Mouse (Mus musculus): ENCODE results near the gene Dab1.

The Dab1 gene

DNA sequence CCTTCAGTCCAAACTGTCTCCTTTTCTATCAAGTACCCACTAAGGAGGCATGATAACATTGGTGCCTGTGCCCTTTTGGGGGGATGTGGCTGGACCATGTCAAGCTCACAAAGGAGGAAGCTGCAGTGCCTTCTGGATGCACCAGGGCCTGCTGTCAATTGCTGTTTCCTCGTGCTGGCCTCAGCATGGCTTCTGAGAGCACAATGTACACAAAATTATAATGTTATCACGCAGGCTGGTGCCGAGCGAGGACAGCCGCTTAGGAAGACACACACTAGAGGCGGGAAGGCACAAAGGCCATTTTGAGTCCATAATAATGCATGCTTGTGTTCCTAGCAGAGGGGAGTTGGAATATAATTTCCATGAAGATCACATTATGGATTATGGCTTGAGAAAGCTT is 81.2 kb downstream of the Dab1 start:
- no peak for DNase-seq (ENCODE audit: low spot score in 2 of 2)

DNA sequence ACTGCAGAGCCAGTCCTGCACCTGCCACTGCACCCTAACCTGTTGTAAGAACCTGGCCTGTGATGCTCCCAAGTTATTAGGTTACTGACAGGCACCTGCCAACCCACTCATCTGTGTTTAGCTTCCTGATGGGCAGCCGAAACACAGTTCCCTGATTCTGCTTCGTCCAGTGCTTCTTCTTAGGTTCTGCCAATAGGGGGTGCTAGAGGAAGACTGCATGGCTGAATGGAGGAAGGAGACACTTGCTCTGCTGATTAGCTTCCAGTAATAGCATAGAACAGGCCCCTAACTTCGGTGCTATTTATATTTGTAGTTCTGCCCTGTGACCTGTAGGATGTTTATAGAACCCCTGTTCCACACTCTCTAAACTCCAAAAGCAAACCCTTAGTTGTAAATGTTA is 83.0 kb downstream of the Dab1 start:
- no peak for DNase-seq (ENCODE audit: low spot score in 2 of 2)

DNA sequence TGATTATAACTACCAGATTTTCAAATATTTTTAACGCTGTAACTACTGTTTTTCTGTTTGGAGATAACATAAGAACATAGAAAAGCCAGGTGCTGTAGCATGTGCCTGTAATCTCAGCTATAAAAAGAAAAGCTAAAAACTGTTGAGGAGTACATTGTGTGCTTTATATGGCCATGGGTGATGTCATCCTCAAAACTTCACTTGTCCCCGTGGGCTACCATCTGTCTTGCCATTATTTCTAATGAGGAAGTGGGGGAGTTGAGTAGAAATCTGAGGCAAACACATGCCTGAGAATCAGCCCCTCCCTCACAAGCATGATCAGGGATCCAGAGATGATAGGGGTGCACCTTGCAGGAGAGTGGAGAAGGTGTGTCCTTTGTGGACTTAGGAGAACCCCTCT is 85.3 kb downstream of the Dab1 start:
- no peak for DNase-seq (ENCODE audit: low spot score in 2 of 2)

DNA sequence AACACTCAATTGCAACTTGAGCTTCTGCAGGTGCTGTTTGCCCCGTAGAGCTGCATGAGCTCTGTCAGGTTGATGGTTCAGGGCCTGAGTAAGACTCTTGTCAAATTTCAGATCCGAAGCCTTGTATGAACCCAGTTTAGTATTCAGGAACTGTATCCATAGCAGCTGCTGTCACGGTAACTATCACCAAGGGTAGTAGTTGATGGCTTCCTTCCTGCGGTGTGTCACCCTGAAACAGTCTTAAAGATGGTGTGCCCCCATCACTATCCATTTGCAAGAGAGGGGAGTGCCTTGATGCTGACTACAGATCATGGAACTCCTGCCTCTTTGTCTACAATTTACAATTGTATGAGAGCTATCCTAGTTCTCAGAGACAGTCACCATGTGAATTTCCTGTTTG is 87.3 kb downstream of the Dab1 start:
- no peak for DNase-seq (ENCODE audit: low spot score in 2 of 2)

DNA sequence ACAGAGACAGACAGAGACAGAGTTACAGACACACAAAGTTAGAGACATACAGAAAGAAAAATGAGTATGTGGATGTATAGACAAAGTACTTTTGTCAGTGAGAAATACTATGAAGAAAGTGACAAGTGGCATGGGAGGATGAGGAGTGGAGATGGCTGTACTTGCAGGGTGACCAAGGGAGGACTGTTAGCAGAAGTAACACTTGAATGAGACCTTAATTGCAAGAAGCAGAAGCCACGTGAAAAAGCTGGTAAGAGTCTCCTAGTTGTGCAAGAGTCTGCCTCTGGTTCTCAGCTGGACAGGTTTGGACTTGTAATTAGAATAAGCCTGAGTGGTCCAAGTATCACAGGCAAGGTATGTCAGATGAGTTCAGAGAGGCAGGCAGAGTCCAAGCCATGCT is 88.0 kb downstream of the Dab1 start:
- no peak for DNase-seq (ENCODE audit: low spot score in 2 of 2)

DNA sequence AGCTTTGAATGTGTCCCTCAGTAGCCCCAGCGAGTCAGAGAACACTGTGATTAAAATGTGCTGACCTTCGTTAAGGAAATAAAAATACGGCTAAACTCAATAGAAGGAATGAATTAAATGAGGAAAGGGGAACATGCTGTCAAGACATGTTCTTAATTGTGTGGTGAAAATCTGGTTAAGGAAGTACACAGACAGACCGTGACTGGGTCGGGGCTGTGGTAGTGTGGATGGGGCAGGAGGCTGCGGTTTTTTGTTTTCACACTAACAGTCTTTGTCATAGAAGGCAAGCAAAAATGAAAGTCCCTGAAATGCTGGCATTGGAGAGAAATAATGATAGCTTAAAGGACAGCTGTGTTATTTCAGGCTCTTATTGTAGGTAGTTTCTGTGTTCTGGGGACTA is 92.2 kb downstream of the Dab1 start:
- no peak for DNase-seq (ENCODE audit: low spot score in 2 of 2)

DNA sequence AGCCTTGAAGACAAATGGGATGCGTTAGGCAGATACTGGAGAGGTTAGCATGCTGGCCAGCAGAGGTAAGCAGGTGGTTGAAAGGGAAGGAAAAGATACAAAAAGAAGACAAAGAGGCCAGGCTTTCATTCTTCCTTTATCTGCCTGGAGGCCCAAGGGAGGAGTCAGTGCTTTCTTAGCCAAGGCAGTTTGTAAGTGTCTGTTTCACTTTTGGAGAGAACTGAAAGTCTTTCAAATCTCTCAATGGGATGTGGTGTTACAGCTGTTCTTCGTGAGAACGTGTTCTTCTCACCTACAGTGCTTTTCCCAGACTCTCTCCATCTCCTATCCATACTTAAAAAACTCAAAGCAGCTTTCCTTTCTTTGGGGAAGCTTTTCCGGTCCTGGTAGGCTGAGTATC is 94.8 kb downstream of the Dab1 start:
- no peak for DNase-seq (ENCODE audit: low spot score in 2 of 2)

DNA sequence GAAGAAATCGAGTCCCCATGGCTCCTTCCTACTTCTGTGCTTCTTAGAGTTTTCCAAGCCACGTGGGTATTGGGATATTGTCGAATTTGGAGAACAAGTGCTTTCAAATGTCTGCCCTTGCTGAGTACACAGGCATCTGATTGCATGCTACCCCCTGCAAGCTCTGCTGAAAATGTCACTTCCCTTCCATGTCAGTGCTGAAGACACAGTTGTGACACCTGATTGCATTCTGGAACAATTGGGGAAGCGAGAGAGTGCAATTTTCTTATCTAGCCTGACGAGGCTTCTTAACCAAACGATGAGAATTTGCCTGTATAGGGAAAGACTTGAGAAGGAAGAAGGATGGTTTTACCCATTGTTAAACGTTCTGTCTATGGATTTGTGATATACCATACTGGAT is 95.8 kb downstream of the Dab1 start:
- no peak for DNase-seq (ENCODE audit: low spot score in 2 of 2)

DNA sequence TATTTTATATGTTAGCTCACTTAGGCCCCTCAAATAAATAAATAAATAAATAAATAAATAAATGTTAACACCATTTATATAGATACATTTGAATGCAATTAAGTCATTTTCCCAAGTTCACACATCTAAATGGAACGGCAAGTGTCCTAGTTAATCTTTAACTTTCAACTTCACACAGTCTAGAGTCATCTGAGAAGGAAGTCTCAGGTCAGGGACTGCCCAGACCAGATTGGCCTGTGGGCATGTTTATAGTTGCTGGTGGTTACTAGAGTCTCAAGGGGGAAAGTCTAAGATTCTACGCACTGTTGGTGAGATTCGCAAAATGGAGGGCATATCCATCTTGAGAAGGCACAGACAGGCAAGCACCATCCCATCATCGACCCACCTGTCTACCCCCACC is 96.4 kb downstream of the Dab1 start:
- DNase-seq (ENCODE audit: low spot score in 2 of 2), result no peak

DNA sequence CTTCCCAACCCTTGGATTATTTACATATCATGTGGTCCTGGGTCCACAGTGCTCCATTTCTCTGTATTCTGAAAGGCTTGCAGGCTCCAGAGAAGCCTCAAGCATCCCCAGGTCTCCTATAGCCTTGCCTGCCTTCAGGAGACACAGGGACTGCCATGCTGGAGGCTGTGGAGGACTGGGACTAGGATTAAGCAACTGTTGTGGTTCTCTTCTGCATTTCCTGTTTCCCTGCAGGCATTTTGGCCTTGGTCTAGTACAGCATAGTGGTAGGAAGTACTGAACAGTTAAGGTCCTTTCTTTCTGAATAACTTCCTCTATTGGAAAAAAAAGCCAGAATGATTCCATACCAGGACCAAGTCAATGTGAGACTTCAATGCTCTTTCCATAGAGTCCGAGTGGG is 103.6 kb downstream of the Dab1 start:
- DNase-seq (ENCODE audit: low spot score in 2 of 2), result no peak

DNA sequence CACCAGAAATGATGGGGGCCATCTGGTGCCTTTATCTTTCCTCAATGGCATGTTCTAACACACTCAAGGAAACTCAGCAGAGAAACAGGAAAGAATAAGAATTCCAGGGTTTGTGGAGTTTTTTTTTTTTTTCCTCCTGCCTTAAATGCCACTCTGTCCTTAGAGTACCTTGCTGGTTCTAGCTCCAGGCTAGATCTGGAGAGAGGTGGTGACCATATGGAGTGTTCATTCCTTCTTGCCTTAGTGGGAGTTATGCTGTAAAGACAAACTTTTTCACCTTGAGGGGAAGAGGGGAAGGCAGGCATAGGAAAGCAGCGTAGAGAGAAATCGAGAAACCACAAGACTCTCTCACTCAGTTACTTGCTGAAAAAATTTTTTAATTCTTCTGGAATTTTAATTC is 107.3 kb downstream of the Dab1 start:
- DNase-seq (ENCODE audit: low spot score in 2 of 2), result no peak

DNA sequence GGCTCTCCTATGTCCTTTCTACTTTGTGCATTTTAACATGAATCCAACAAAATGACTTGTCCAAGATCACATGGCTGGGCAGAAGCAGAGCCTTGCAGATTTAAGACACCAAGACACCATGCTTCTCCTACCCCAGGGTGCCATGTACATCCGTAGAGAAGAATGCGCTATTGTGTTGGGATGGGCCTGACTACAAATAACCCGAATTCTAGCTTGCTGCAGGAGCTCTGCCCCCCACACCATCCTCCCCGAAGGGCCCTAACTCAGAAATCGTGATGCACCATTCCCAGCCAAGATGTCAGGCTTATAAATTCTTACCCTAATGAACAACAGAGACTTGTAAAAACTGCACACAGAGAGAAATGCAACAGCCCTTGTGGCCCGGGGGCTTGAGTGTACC is 118.0 kb downstream of the Dab1 start:
- no peak for DNase-seq (ENCODE audit: low spot score in 2 of 2)

DNA sequence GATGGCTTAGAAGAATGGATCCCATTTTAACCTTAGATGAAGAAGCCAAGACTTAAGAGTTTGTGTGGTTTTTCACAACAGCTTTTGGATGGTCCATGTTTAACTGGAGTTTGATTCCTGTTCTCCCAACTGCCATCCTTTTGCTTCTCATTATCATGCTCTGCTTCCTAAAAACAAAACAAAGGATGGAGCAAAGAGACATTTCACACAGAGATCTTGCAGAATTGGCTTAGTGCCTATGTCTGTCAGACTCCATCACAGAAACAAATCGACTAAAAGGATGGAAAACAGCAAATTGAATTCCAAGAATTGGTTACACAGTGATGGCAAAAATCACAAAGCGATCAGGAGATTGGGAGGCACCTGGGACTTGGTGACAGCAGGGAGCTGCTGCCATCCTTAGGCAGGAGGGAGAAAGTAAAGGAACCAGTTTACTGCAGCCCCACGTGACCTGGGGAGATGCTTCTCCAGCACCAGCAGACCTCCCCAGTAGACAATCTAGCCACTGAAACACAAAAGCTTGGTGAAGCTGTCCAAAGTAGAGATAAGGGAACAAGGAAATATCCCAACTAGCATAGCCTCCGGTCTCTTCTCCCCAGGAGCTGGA is 132.2 kb downstream of the Dab1 start:
- no peak for DNase-seq (ENCODE audit: low spot score in 2 of 2)

DNA sequence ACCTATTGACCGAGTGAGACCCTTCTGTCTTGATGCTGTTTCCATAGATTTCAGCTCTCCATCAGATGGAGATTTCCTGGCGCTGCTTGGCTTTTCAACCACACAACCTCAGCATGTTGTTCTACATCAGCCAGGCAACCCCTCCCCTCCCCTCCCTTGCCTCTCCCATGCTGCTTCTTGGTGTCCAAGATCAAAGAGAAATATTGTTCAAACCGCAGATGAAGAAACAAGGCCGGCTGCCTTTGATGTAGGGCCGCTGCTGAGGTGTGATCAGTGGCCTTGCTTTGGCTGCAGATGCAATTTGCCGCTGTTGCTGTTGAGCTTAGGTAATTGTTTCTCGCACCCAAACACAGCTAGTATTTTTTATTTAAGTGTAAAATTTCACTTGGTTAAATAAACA is 135.4 kb downstream of the Dab1 start:
- no peak for DNase-seq (ENCODE audit: low spot score in 2 of 2)

DNA sequence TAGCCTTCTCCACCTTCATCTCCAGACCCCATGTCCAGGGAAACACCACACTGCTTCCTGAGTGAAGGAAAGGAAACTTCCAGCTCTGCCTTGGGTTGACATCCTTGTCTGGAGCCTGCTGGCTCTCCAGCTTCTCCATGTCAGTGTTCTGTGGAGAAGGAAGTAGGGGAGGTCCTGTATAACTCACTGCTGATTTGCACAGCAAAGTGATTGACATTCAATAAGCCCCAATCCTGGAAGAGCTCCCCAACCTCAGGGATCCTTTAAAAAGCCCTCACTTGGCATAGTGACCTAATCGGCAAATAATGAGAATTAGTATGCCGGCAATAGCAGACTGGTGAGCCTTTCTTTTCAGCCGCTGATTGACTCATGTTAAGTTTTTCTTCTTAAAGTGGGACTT is 138.1 kb downstream of the Dab1 start:
- DNase-seq (ENCODE audit: low spot score in 2 of 2), result no peak

DNA sequence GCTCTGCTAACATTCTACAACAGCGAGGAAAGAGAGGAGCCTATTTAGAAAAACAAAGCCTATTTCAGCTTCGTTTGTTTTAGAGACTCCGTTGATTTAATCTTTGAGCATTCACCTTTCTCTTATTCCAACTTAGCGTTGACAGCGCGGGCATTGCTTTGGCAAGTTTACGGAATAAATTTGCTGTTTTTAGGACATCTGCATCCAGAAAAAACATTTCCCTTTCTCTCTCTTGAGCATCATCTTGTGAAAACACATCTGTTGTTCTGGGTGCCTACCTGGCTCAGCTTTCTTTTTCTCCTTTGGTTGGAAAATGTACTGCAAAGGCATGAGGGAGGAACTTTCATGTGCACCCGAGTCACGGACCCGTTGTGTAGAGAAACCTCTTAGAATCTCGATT is 143.3 kb downstream of the Dab1 start:
- no peak for DNase-seq (ENCODE audit: low spot score in 2 of 2)

DNA sequence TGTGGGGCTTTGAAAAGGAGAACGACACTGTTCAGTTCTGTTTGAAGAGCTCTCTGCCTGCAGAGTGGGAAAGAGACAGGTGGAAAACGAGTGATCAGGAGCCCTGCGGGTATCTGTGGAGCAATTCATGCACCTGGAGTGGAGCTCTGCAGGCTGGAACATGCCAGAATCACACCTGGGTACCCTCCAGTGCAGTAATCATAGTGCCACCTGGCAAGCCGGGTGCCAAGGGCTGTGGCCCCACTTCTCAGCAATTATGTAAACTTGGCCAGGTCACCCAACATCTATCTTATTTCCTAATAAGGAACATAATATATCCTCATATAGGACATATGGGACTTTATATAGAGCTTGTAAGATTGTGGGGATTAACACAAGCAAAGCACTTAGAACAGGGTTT is 156.6 kb downstream of the Dab1 start:
- DNase-seq (ENCODE audit: low spot score in 2 of 2), result no peak

DNA sequence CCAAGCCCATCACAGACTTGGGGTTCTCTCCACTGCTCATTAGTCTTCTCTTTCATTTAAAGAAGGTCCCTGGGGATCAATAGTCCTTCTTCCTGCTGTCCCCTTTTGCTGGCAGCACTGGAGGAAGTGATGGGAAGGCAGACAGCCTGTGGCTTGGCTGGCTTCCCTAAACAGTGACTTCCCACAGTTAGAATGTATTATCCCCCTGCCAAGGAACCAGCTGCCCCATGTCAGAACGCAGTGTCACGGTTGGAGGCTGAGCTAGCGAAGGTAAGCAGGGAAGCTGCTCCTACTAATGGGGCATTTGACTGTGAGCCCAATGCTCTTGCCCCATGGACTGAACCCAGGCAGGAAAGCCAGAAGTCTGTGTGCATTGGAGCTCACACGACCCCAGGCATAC is 162.2 kb downstream of the Dab1 start:
- no peak for DNase-seq (ENCODE audit: low spot score in 2 of 2)

DNA sequence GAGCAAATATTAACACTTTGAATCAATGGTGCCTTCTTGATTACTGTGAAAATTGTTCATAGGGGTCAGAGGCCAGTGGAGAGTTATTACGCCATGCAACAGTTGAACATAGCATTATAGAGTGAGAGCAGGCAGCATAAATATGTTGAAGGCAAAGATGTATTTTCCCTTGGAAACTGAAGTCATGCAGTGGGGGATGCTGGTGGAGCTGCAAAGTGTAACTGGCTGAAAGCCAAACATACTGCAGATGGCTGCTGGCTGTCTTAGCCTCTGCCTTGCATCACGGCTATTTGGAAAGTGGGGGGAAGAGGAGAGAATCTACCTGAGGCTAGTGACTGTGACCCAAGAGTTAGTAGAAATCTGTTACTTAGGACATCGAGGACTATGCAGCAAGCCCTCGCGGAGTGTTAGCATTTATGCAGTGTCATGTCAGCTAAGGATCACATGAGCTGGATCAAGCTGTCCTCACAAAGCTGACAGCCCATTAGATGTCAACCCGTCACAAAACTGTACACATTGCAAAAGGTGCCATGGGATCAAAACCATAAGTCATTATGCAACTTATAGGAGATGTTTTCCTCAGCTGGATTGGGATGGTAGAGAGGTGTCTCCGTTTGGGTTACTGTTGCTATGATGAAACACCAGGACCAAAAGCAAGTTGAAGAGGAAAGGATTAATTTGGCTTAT is 164.5 kb downstream of the Dab1 start:
- no peak for DNase-seq (ENCODE audit: low spot score in 2 of 2)

DNA sequence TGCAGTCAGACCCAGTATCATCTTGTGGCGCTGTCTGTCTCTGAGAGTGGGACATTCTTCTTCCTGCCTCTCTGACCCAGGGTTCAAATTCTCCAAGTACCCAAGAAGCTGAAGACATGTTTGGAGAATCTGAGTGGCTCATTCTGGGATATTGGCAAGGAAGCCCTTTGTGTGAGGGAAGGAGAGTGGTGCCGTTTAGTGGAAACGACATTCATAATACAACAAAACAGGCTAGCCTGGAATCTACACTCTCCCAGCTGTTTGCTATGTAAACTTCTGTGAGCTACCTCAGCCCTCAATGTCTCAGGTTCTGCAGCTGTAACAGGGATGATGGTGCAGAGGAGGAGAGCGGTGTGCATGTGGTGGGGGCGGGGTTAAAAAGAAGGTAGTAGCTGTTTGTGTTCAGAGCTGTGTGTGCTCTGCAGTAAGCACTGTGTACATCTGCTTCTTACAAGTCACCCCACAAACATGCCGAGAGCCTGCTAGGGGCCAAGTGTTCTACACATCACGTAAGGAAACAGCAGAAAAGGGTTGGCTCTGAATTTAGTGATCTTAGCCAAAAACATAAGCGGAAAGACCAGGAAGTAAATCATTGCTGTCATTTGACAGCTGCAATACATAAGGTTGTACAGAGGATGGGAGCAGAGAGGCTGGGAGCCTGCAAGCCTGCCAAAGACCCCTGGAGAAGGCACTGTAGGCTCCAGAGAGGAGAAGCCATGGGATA is 174.6 kb downstream of the Dab1 start:
- DNase-seq (ENCODE audit: low spot score in 2 of 2), result no peak

DNA sequence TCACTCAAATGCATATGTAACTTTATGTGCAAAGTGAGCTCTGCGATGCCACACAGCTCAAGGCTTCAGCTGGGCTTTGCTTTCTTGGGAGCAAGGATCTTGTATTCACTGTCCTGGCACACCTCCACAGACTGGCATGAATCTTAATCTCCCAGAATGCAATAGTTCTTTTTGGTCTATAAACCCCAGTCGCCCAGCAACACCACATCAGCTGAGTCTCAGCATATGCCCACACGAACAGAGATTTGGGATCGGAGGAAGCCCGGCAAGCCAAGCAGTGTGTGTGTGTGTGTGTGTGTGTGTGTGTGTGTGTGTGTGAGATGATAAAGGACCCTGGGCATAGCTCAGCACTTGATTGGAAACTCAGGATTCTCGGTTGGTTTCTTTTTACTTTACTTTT is 177.3 kb downstream of the Dab1 start:
- no peak for DNase-seq (ENCODE audit: low spot score in 2 of 2)

DNA sequence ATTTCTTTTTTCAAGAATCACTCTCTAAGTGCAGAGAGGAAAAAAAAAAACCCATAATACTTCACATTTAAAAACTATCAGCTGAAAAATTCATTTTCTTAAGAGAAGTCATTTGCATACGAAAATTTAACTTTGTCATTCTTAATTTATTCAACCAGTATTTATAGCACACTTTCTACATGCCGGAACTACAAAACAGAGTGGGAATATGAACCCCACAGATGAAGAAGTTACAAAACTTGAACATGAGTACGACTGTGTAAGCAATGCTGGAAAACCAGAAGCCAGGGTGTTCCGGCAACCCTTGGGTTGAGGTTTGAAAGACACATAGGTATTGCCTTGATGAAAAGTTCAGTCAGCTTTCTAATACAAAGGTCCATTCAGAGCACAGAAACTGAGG is 183.3 kb downstream of the Dab1 start:
- no peak for DNase-seq (ENCODE audit: low spot score in 2 of 2)

DNA sequence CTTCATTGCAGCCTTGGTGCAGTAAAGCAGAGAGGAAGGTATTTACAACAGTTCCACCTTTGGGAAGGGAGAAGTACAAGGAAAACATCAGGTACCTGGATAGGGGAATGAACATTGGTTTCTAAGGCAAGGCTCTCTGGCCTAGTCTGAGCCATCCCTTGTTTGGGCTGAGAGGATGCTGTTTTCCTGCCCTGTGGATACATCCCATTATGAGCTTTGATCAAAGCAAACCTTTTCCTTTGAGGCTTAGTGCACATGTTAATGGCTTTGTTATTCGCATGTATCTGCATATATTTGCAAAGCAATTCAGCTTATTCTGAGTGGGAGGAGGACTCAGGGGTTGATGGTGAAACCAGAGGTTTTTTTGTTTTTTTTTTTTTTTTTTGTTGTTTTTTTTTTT is 185.3 kb downstream of the Dab1 start:
- DNase-seq (ENCODE audit: low spot score in 2 of 2), result no peak

DNA sequence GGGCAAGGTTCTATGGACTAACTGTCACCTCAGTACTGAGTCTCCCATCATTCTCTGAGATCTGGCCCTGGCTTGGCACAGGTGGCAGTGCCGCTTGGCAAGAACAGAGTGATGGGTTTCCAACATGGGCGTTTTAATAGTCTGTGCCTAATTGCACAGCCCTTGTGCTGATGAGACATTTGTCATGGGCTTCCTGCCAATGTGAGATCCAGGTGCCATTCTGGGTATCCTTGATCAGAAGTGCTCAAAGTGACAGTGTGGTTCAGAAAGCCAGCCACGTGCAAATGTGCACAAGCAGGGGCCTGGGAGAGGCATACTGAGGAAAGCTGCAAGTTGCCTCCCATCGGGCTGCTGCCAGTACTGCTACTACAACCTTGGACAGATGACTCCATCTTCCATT is 203.5 kb downstream of the Dab1 start:
- DNase-seq (ENCODE audit: low spot score in 2 of 2), result no peak
